Mouse (Mus musculus): ENCODE data around the gene 4921511M17Rik. TPM values are rescaled to one million over a fixed set of nuclear protein-coding genes. Genes with fewer than 3 reads are reported as not detected.
A peak's percentile ranks its signal among the peaks of the same experiment; 100 is the strongest.
"Not testable (repeated sequence)": the region's sequence is repeated elsewhere in the genome, so short reads cannot be mapped to it uniquely, and the experiment has no call there.

4921511M17Rik gene
- polyA plus RNA-seq (2015; fragmentation: Nextera tagmentation; extraction: Ambion mirVana) = not detected in 2 replicates

- H3K9me3 ChIP-seq (ENCODE audit: low read length); ATAC-seq; H3K4me3 ChIP-seq (ENCODE audit: low read depth, low read length); H3K36me3 ChIP-seq (ENCODE audit: insufficient read depth, low read length); DNase-seq (ENCODE audit: low spot score); H3K4me2 ChIP-seq (replicated peaks; ENCODE audit: low read depth, low read length); H3K27ac ChIP-seq (ENCODE audit: low read length); H3K9ac ChIP-seq (replicated peaks; ENCODE audit: low read depth); H3K27me3 ChIP-seq (replicated peaks; ENCODE audit: insufficient read depth, low read length); H3K4me1 ChIP-seq (ENCODE audit: insufficient read depth, low read depth, low read length): not testable (repeated sequence)
These were observed at the start of gene 4921511M17Rik for GRCm38 (mm10) chrX:154033727-154034126. TSS of gene 4921511M17Rik (minus strand) at chrX:154033827.

GRCm38 (mm10) chrX:154054939-154055338, 21.3 kb upstream of the 4921511M17Rik start, which contains the start of gene Gm10057:
TSS of gene Gm10057 (minus strand) at chrX:154055039.
- H3K9me3 ChIP-seq (ENCODE audit: low read length); H3K4me2 ChIP-seq (replicated peaks; ENCODE audit: low read depth, low read length); H3K9ac ChIP-seq (replicated peaks; ENCODE audit: low read depth); H3K27me3 ChIP-seq (replicated peaks; ENCODE audit: insufficient read depth, low read length); H3K36me3 ChIP-seq (ENCODE audit: insufficient read depth, low read length); H3K4me1 ChIP-seq (ENCODE audit: insufficient read depth, low read depth, low read length); H3K27ac ChIP-seq (ENCODE audit: low read length); DNase-seq (ENCODE audit: low spot score); ATAC-seq; H3K4me3 ChIP-seq (ENCODE audit: low read depth, low read length): not testable (repeated sequence)

GRCm38 (mm10) chrX:154012540-154012939, 21.1 kb downstream of the 4921511M17Rik start, which contains the start of gene Samt1:
TSS of gene Samt1 (minus strand) at chrX:154012640.
- not testable (repeated sequence) for H3K4me3 ChIP-seq (ENCODE audit: low read depth, low read length); ATAC-seq; DNase-seq (ENCODE audit: low spot score)

GRCm38 (mm10) chrX:153976914-153977313, 56.7 kb downstream of the 4921511M17Rik start:
- WGBS = no CpG with 5 or more reads among the region's 2 CpGs
- not testable (repeated sequence) for H3K27ac ChIP-seq (ENCODE audit: low read length); H3K4me3 ChIP-seq (ENCODE audit: low read depth, low read length); H3K27me3 ChIP-seq (replicated peaks; ENCODE audit: insufficient read depth, low read length); H3K9ac ChIP-seq (replicated peaks; ENCODE audit: low read depth); ATAC-seq; H3K4me2 ChIP-seq (replicated peaks; ENCODE audit: low read depth, low read length); H3K4me1 ChIP-seq (ENCODE audit: insufficient read depth, low read depth, low read length); DNase-seq (ENCODE audit: low spot score); H3K36me3 ChIP-seq (ENCODE audit: insufficient read depth, low read length); H3K9me3 ChIP-seq (ENCODE audit: low read length)

More at GRCm38 (mm10) chrX:154012540-154012939, 21.1 kb downstream of the 4921511M17Rik start, which contains the start of gene Samt1:
- H3K27ac ChIP-seq (ENCODE audit: low read length); H3K9me3 ChIP-seq (ENCODE audit: low read length); H3K27me3 ChIP-seq (replicated peaks; ENCODE audit: insufficient read depth, low read length); H3K9ac ChIP-seq (replicated peaks; ENCODE audit: low read depth); H3K4me1 ChIP-seq (ENCODE audit: insufficient read depth, low read depth, low read length); H3K4me2 ChIP-seq (replicated peaks; ENCODE audit: low read depth, low read length); H3K36me3 ChIP-seq (ENCODE audit: insufficient read depth, low read length): not testable (repeated sequence)

GRCm38 (mm10) chrX:153976467-153976866, 57.2 kb downstream of the 4921511M17Rik start:
- not testable (repeated sequence) for H3K36me3 ChIP-seq (ENCODE audit: insufficient read depth, low read length); H3K4me1 ChIP-seq (ENCODE audit: insufficient read depth, low read depth, low read length); H3K4me3 ChIP-seq (ENCODE audit: low read depth, low read length); DNase-seq (ENCODE audit: low spot score); H3K27me3 ChIP-seq (replicated peaks; ENCODE audit: insufficient read depth, low read length); H3K9me3 ChIP-seq (ENCODE audit: low read length); H3K27ac ChIP-seq (ENCODE audit: low read length); H3K4me2 ChIP-seq (replicated peaks; ENCODE audit: low read depth, low read length); H3K9ac ChIP-seq (replicated peaks; ENCODE audit: low read depth); ATAC-seq
- 16% methylated on average over 4 of the region's 4 CpGs for WGBS

- TF ChIP-seq EP300 (IDR thresholded peaks at IDR 0.05) (no peak), CTCF (IDR thresholded peaks at IDR 0.05) (peak; percentile 42)
- Histone ChIP-seq H3K4me1 (ENCODE audit: insufficient read depth, low read depth, low read length) (no peaks in the 10 kb centered on the region), H3K4me3 (ENCODE audit: low read depth, low read length) (no peak overlapping the region), H3K4me2 (replicated peaks; ENCODE audit: low read depth, low read length) (no peak overlapping the region), H3K9ac (replicated peaks; ENCODE audit: low read depth) (no peak overlapping the region), H3K36me3 (ENCODE audit: insufficient read depth, low read length) (no peaks in the 10 kb centered on the region), H3K27me3 (replicated peaks; ENCODE audit: insufficient read depth, low read length) (no peaks in the 10 kb centered on the region), H3K27ac (ENCODE audit: low read length) (no peak overlapping the region), H3K9me3 (ENCODE audit: low read length) (no peaks in the 10 kb centered on the region)
- WGBS = 15% methylated on average over 2 of the region's 2 CpGs
- DNase-seq (ENCODE audit: low spot score) (no peak), ATAC-seq (no peak)
These were observed 59.2 kb downstream of the 4921511M17Rik start for GRCm38 (mm10) chrX:153974450-153974849.

Other genes with a start within 250 kb of the 4921511M17Rik start
- gene Spin2c, start 201.6 kb downstream of the 4921511M17Rik start, polyA plus RNA-seq (2015; fragmentation: Nextera tagmentation; extraction: Ambion mirVana) = 4.9 and 5.3 TPM in 2 replicates
- not detected in 2 replicates for gene Samt1, start 21.2 kb downstream of the 4921511M17Rik start, polyA plus RNA-seq (2015; fragmentation: Nextera tagmentation; extraction: Ambion mirVana)
- not detected in 2 replicates for gene Gm10057, start 21.2 kb upstream of the 4921511M17Rik start, polyA plus RNA-seq (2015; fragmentation: Nextera tagmentation; extraction: Ambion mirVana)
- not detected in 2 replicates for gene Gm15140, start 86.9 kb upstream of the 4921511M17Rik start, polyA plus RNA-seq (2015; fragmentation: Nextera tagmentation; extraction: Ambion mirVana)

All from lung, postnatal 0 days (tissue).